Mouse (Mus musculus): Measurements from ENCODE around the gene 3110040M04Rik.

- TF ChIP-seq POLR2A (IDR thresholded peaks at IDR 0.05; ENCODE audit: low read depth, low read length) (no peak), CTCF (IDR thresholded peaks at IDR 0.05; ENCODE audit: extremely low read depth, insufficient read depth, insufficient read length, insufficient replicate concordance) (no peak)
Observed at GRCm38 (mm10) chr1:151244761-151245160, 40.8 kb downstream of the 3110040M04Rik start.
